Mouse (Mus musculus): Measurements from ENCODE around the gene Hsd17b14.

GRCm38 (mm10) chr7:45573954-45574353 lies 19.3 kb downstream of the Hsd17b14 start:
- TF ChIP-seq POLR2A (IDR thresholded peaks at IDR 0.05; ENCODE audit: low read depth, low read length) (no peak), CTCF (conservative IDR thresholded peaks at IDR 0.05; ENCODE audit: insufficient read depth, insufficient read length, low read depth, low read length) (no peak)

Measured in kidney, adult 2 months (tissue).